In the genomic region with DNA sequence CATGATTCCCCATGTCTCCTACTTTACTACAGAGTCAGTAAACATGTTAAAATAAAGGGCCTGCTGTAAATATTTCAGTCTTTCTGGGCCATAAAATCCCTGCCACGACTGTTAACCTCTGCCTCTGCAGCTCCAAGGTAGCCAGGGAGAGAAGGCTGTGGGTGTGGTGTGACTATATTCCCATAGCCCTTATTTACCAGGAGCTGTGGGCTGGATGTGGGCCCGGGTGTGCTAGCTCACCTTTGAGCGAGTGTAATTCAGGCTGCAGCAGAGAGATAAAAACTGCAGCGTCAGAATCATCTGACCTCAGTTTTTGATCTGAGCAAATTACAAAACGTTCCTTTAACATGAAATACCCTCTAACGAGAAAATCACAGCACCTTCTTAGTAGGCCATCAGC, we compare ENCODE assay signal across 24 mouse cellular contexts. TPM values are rescaled to one million over a fixed set of nuclear protein-coding genes. Genes with fewer than 3 reads are reported as not detected.
DNase-seq lines count a peak whose midpoint lies in the region; ATAC-seq and TF ChIP-seq lines count a peak whose summit lies in the region.
"Had no signal": no experiment of that assay in that cellular context is flagged by ENCODE, and none has a peak within 500 bp of the region (broad histone marks: within the 10 kb centered on the region; RNA-seq: fewer than 3 reads in every experiment).

No protein-coding gene starts in this region.

- no peak for TF ChIP-seq POLR2A in kidney, adult 2 months (IDR thresholded peaks at IDR 0.05; ENCODE audit: low read depth, low read length)
- TF ChIP-seq POLR2A in liver, adult 2 months (IDR thresholded peaks at IDR 0.05; ENCODE audit: extremely low read depth, insufficient read depth, low read length): no peak

- H3K9ac ChIP-seq in liver, adult 2 months (ENCODE audit: low read depth, low read length): peak overlapping the region; percentile 51; the same call in 1 of the 2 replicates
- H3K9ac ChIP-seq: forebrain, embryonic 13.5 days; heart, embryonic 13.5 days; hindbrain, embryonic 13.5 days; liver, embryonic 14.5 days had no signal

- ATAC-seq in erythroid progenitor cell, adult 5-6 weeks (replicated peaks; ENCODE audit: low FRiP score, poor library complexity, severe bottlenecking): 0 out of 2 replicates have a peak, but pooled peaks have one; percentile 46
- peak; percentile 48; the same call in 1 of the 2 replicates for ATAC-seq in megakaryocyte-erythroid progenitor cell, adult 5-6 weeks (replicated peaks; ENCODE audit: low FRiP score, low TSS enrichment, poor library complexity, severe bottlenecking)
- no peak for ATAC-seq in activated CD4-positive, CD25-positive, alpha-beta regulatory T cell, adult 4 months
- ATAC-seq: forebrain, embryonic 13.5 days; inflammation-experienced regulatory T-cells, adult 6 months; midbrain, embryonic 16.5 days had no signal

- 0 out of 2 replicates have a peak overlapping the region, but pooled peaks have one; percentile 28 for H3K27ac ChIP-seq in kidney, adult 2 months (ENCODE audit: insufficient read depth, low read depth, low read length)
- peak overlapping the region; percentile 71 for H3K27ac ChIP-seq in liver, adult 2 months (replicated peaks; ENCODE audit: insufficient read depth, low read depth, low read length)
- H3K27ac ChIP-seq: embryonic facial prominence, embryonic 10.5 days; forebrain, embryonic 13.5 days; heart, embryonic 13.5 days; hindbrain, embryonic 13.5 days; layer of hippocampus, adult 2 months; left cerebral cortex, adult 2 months; liver, embryonic 14.5 days had no signal

- H3K79me2 ChIP-seq in liver, adult 2 months (ENCODE audit: control insufficient read depth, insufficient read depth, low read length): no peaks in the 10 kb centered on the region

- 35% methylated on average over 6 of the region's 6 CpGs for WGBS in kidney, adult 2 months
- 18% methylated on average over 6 of the region's 6 CpGs for WGBS in liver, adult 2 months

- no peaks in the 10 kb centered on the region for H3K27me3 ChIP-seq in kidney, adult 2 months (replicated peaks; ENCODE audit: control insufficient read depth, insufficient read depth, low read length)
- H3K27me3 ChIP-seq in liver, adult 2 months (ENCODE audit: control insufficient read depth, insufficient read depth, low read length): no peaks in the 10 kb centered on the region
- H3K27me3 ChIP-seq: forebrain, embryonic 13.5 days; heart, embryonic 13.5 days; hindbrain, embryonic 13.5 days; megakaryocyte, embryonic 14.5 days had no signal

- peak; percentile 25 for DNase-seq in kidney, adult 2 months
- DNase-seq in kidney, postnatal 4 days: no peak
- DNase-seq in liver, adult 2 months (ENCODE audit: extremely low read depth, low read depth, low spot score): peak; percentile 90
- no peak for DNase-seq in adipocyte (ENCODE audit: low spot score)
- no peak for DNase-seq in lung, adult 18-20 months
- DNase-seq: cerebellum, adult 8-10 months; gastrocnemius, postnatal 10 days; heart, adult 18-20 months; left cerebral cortex, postnatal 4 days; right cerebral cortex, postnatal 4 days; thymus, postnatal 36 days had no signal

- H3K4me3 ChIP-seq in kidney, adult 2 months (ENCODE audit: insufficient read depth, low read depth, low read length): no peak overlapping the region
- H3K4me3 ChIP-seq in liver, adult 2 months (ENCODE audit: insufficient read depth, low read depth, low read length): no peak overlapping the region
- H3K4me3 ChIP-seq: embryonic facial prominence, embryonic 10.5 days; forebrain, embryonic 13.5 days; heart, embryonic 13.5 days; hindbrain, embryonic 13.5 days; layer of hippocampus, adult 2 months; left cerebral cortex, adult 2 months; megakaryocyte, embryonic 14.5 days had no signal

- no peaks in the 10 kb centered on the region; the same call in 1 of the 2 replicates for H3K36me3 ChIP-seq in kidney, adult 2 months (ENCODE audit: control insufficient read depth, insufficient read depth, low read length)
- peaks cover 52% of the 10 kb centered on the region for H3K36me3 ChIP-seq in liver, adult 2 months (ENCODE audit: control insufficient read depth, insufficient read depth, low read length)

- peaks cover 15% of the 10 kb centered on the region for H3K4me1 ChIP-seq in kidney, adult 2 months (ENCODE audit: control insufficient read depth, insufficient read depth, low read length)
- peaks cover 8% of the 10 kb centered on the region; the same call in 1 of the 2 replicates for H3K4me1 ChIP-seq in liver, adult 2 months (ENCODE audit: control insufficient read depth, insufficient read depth, low read length)

- TF ChIP-seq CTCF in kidney, adult 2 months (conservative IDR thresholded peaks at IDR 0.05; ENCODE audit: insufficient read depth, insufficient read length, low read depth, low read length): no peak
- TF ChIP-seq CTCF in liver, adult 2 months (IDR thresholded peaks at IDR 0.05; ENCODE audit: low read depth, low read length): no peak

RNA-seq across cellular contexts. Expression of a gene that starts 14.9 kb away (rescaled TPM):
- polyA plus RNA-seq in kidney, adult 2 months (2012; rRNA removed): 29.6 and 31.2 TPM in 2 replicates
- 11.9 and 18.0 TPM in 2 replicates for total RNA-seq in erythroid progenitor cell, adult 5-6 weeks (2015; ENCODE audit: low replicate concordance)
- total RNA-seq in erythroid progenitor cell, adult 5-6 weeks (2017; ENCODE audit: low replicate concordance): 4.0 and 17.6 TPM in 2 replicates
- 118 and 169 TPM in 2 replicates for total RNA-seq in liver, adult 2 months (2014; rRNA removed)
- polyA plus RNA-seq in liver, adult 2 months (2012; rRNA removed): 43.3 and 43.7 TPM in 2 replicates
- 12.1 and 14.1 TPM in 2 replicates for total RNA-seq in megakaryocyte-erythroid progenitor cell, adult 5-6 weeks (2014; fragmentation: Nextera tagmentation)
- total RNA-seq in megakaryocyte-erythroid progenitor cell, adult 5-6 weeks (2017): 19.4 and 51.7 TPM in 2 replicates
- polyA plus RNA-seq in activated CD4-positive, CD25-positive, alpha-beta regulatory T cell, adult 4 months (2017; shearing (Covaris generic)): 10 to 100 TPM; 11.0 to 14.7 TPM

RNA-seq across cellular contexts. Expression of a gene that starts 29.5 kb away (rescaled TPM):
- 18.6 and 26.1 TPM in 2 replicates for polyA plus RNA-seq in kidney, adult 2 months (2012; rRNA removed)
- 30.6 and 33.1 TPM in 2 replicates for total RNA-seq in erythroid progenitor cell, adult 5-6 weeks (2015; ENCODE audit: low replicate concordance)
- total RNA-seq in erythroid progenitor cell, adult 5-6 weeks (2017; ENCODE audit: low replicate concordance): 37.1 and 54.7 TPM in 2 replicates
- 25.0 and 30.8 TPM in 2 replicates for total RNA-seq in liver, adult 2 months (2014; rRNA removed)
- 11.1 and 13.3 TPM in 2 replicates for polyA plus RNA-seq in liver, adult 2 months (2012; rRNA removed)
- 50.8 and 71.9 TPM in 2 replicates for total RNA-seq in megakaryocyte-erythroid progenitor cell, adult 5-6 weeks (2014; fragmentation: Nextera tagmentation)
- 56.3 and 62.0 TPM in 2 replicates for total RNA-seq in megakaryocyte-erythroid progenitor cell, adult 5-6 weeks (2017)
- 10 to 100 TPM; 38.7 to 39.1 TPM for polyA plus RNA-seq in activated CD4-positive, CD25-positive, alpha-beta regulatory T cell, adult 4 months (2017; shearing (Covaris generic))

RNA-seq across cellular contexts. Expression of a gene that starts 29.6 kb away (rescaled TPM):
- polyA plus RNA-seq in kidney, adult 2 months (2012; rRNA removed): 220 and 310 TPM in 2 replicates
- 812 and 916 TPM in 2 replicates for total RNA-seq in erythroid progenitor cell, adult 5-6 weeks (2015; ENCODE audit: low replicate concordance)
- total RNA-seq in erythroid progenitor cell, adult 5-6 weeks (2017; ENCODE audit: low replicate concordance): 392 and 459 TPM in 2 replicates
- 423 and 451 TPM in 2 replicates for total RNA-seq in liver, adult 2 months (2014; rRNA removed)
- 91.1 and 95.8 TPM in 2 replicates for polyA plus RNA-seq in liver, adult 2 months (2012; rRNA removed)
- 3,188 and 3,587 TPM in 2 replicates for total RNA-seq in megakaryocyte-erythroid progenitor cell, adult 5-6 weeks (2014; fragmentation: Nextera tagmentation)
- 2,324 and 2,626 TPM in 2 replicates for total RNA-seq in megakaryocyte-erythroid progenitor cell, adult 5-6 weeks (2017)
- polyA plus RNA-seq in activated CD4-positive, CD25-positive, alpha-beta regulatory T cell, adult 4 months (2017; shearing (Covaris generic)): 1,000 to 10,000 TPM; 2,260 to 2,984 TPM

Comparison
In these comparisons a context has a peak if more than half of its experiments do, and no peak if none do; other contexts are left out.
1. DNase-seq: peak in kidney, adult 2 months (single experiment) and liver, adult 2 months (single experiment); none in kidney, postnatal 4 days (0 of 2), adipocyte (single experiment) and lung, adult 18-20 months (0 of 2).